Mouse (Mus musculus): ENCODE data around the gene Epha1. TPM values are rescaled to one million over a fixed set of nuclear protein-coding genes. Genes with fewer than 3 reads are reported as not detected.

The Epha1 gene
- total RNA-seq (2012; rRNA removed) (not detected in 2 replicates), polyA plus RNA-seq (2012; ENCODE audit: insufficient read depth in 1 of 2, insufficient read length in 2 of 2, low read depth in 1 of 2, low replicate concordance in 2 of 2, missing spikeins in 1 of 2) (under 1 TPM in 1 of 2 experiments, not detected in 1; 0.04 TPM)

DNA sequence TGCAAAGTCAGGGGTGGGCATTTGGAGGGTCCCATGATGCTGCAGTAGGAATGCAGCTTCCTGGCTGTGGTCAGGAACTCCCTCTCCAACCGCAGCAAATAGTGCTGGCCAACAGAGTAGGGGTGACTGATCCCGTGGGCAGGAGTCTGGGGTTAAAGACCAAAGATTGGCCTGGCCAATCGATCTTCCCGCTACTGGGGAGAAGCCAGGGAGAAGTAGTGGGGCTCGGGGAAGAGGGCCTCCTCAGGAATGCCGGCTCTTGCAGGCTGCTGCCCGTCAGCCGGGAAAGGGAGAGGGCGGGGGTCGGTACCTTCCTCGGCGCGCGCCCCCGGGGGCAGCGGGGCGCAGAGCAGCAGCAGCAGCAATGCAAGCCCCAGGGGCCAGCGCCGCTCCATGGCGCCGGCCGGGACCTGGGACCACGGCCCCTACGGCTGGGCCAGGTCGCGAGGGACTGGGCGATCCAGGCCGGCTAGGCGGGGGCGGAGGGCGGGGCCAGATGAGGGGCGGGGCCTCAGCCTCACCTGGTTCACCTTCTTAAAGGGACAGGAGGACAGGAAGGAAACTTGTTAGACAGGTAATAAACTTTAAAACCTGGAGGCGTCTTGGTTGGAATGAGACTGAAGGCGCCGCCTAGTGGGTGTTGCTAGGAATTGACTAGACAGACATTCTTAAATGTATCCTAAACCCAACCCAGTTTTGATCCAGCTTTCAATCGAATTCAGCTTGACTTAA lies at the start of gene Epha1:
Epha1 (minus strand) TSS at position 453 of the 732 bp plus-strand sequence.
- no peaks in the 10 kb centered on the region for H3K79me2 ChIP-seq (ENCODE audit: control insufficient read depth, insufficient read depth, low read length, poor library complexity)
- TF ChIP-seq MEF2A (IDR thresholded peaks at IDR 0.05; ENCODE audit: extremely low read depth, insufficient replicate concordance, low read depth, low read length, poor library complexity, severe bottlenecking), result no peak
- TF ChIP-seq GATA1 (IDR thresholded peaks at IDR 0.05; ENCODE audit: low read depth, low read length), result no peak
- TF ChIP-seq USF2 (IDR thresholded peaks at IDR 0.05; ENCODE audit: borderline replicate concordance in 1 of 2, insufficient read depth in 1 of 2, low read depth in 1 of 2, low read length in 2 of 2), result no peak
- TF ChIP-seq SIN3A (IDR thresholded peaks at IDR 0.05; ENCODE audit: low read length), result no peak
- TF ChIP-seq RAD21 (IDR thresholded peaks at IDR 0.05; ENCODE audit: low read depth, low read length), result peak; percentile 60
- TF ChIP-seq NELFE (IDR thresholded peaks at IDR 0.05; ENCODE audit: low read depth, low read length), result no peak
- peak; percentile 53 for TF ChIP-seq ZC3H11A (IDR thresholded peaks at IDR 0.05; ENCODE audit: low read depth, low read length)
- peak; percentile 86 for TF ChIP-seq SMC3 (IDR thresholded peaks at IDR 0.05; ENCODE audit: low read depth, low read length)
- TF ChIP-seq BHLHE40 (IDR thresholded peaks at IDR 0.05; ENCODE audit: borderline replicate concordance, low read depth, low read length), result no peak
- TF ChIP-seq MYC (IDR thresholded peaks at IDR 0.05; ENCODE audit: low read depth, low read length), result no peak
- TF ChIP-seq ETS1 (IDR thresholded peaks at IDR 0.05; ENCODE audit: low read depth, low read length), result no peak
- peak; percentile 66 to 74 (median 66) for TF ChIP-seq CTCF (IDR thresholded peaks at IDR 0.05 in 2 of 3, conservative IDR thresholded peaks at IDR 0.05 in 1 of 3; ENCODE audit: control insufficient read depth in 1 of 3, insufficient read depth in 1 of 3, low read depth in 2 of 3, low read length in 3 of 3, poor library complexity in 1 of 3, severe bottlenecking in 1 of 3)
- TF ChIP-seq NRF1 (IDR thresholded peaks at IDR 0.05; ENCODE audit: insufficient read depth, low read depth, low read length, poor library complexity, severe bottlenecking), result no peak
- DNase-seq (ENCODE audit: low read depth, low spot score), result peak; percentile 68
- no peaks in the 10 kb centered on the region; a peak in 1 of 4 replicates for H3K4me1 ChIP-seq (ENCODE audit: control insufficient read depth in 1 of 2, insufficient read depth in 2 of 2, low read length in 2 of 2)
- no peak within 1 kb of the TSS for H3K4me3 ChIP-seq (ENCODE audit: control insufficient read depth in 1 of 2, insufficient read depth in 1 of 2, low read depth in 2 of 2, low read length in 2 of 2)
- no peak within 1 kb of the TSS for H3K27ac ChIP-seq (ENCODE audit: control insufficient read depth, low read depth, low read length)
- no peaks in the 10 kb centered on the region for H3K9me3 ChIP-seq (replicated peaks; ENCODE audit: insufficient read depth, low read length)
- no peak within 1 kb of the TSS for H3K9ac ChIP-seq (ENCODE audit: control insufficient read depth, low read depth, low read length, poor library complexity, severe bottlenecking)
- H3K36me3 ChIP-seq (ENCODE audit: control insufficient read depth in 1 of 2, insufficient read depth in 2 of 2, low read length in 2 of 2), result no peaks in the 10 kb centered on the region
- peaks cover 0 to 2% of the 10 kb centered on the region in 2 experiments; a peak in 2 of 4 replicates for H3K27me3 ChIP-seq (ENCODE audit: control insufficient read depth in 1 of 2, insufficient read depth in 2 of 2, low read length in 2 of 2)

DNA sequence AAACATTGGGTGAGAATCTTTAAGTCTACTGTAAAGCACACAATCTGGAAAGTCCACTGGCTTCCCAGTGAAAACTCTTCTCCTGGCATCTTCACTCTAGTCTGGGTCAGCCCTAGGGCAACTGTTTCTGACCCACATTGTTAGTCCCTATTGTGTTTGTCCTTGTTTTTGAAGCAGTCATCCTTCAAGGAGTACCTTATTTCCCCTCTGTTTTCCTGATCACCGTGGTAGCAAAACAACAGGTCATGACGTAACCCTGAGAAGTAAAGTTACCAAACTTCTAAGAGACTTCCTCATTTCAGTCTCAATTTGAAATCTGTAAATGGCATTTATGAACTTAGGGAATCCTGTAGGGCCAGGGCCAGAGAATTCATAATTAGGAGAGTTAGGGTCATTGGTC lies 48.4 kb upstream of the Epha1 start:
- Histone ChIP-seq H3K4me1 (ENCODE audit: control insufficient read depth in 1 of 2, insufficient read depth in 2 of 2, low read length in 2 of 2) (no peaks in the 10 kb centered on the region), H3K9ac (ENCODE audit: control insufficient read depth, low read depth, low read length, poor library complexity, severe bottlenecking) (no peak overlapping the region), H3K9me3 (replicated peaks; ENCODE audit: insufficient read depth, low read length) (no peaks in the 10 kb centered on the region), H3K4me3 (ENCODE audit: control insufficient read depth in 1 of 2, insufficient read depth in 1 of 2, low read depth in 2 of 2, low read length in 2 of 2) (no peak overlapping the region), H3K27me3 (ENCODE audit: control insufficient read depth in 1 of 2, insufficient read depth in 2 of 2, low read length in 2 of 2) (no peaks in the 10 kb centered on the region), H3K79me2 (ENCODE audit: control insufficient read depth, insufficient read depth, low read length, poor library complexity) (no peaks in the 10 kb centered on the region), H3K27ac (ENCODE audit: control insufficient read depth, low read depth, low read length) (no peak overlapping the region), H3K36me3 (ENCODE audit: control insufficient read depth in 1 of 2, insufficient read depth in 2 of 2, low read length in 2 of 2) (no peaks in the 10 kb centered on the region)
- TF ChIP-seq TBP (IDR thresholded peaks at IDR 0.05; ENCODE audit: low read depth, low read length) (no peak), UBTF (IDR thresholded peaks at IDR 0.05; ENCODE audit: borderline replicate concordance, insufficient read depth, low read depth, low read length) (no peak), MAX (IDR thresholded peaks at IDR 0.05; ENCODE audit: low read length) (no peak)
- DNase-seq (ENCODE audit: low read depth, low spot score), result no peak

Data from MEL (cell line).